Mouse (Mus musculus) liver, adult (tissue): Measurements from ENCODE around the gene Col2a1.

Source experiments
- GATA4 ChIP-seq: IDR thresholded peaks from 2 replicates; pipeline ENCODE4 v1.6.1; 2014; ENCODE audit warnings: mild to moderate bottlenecking, low read length; ENCODE audit not compliant: insufficient replicate concordance

Col2a1 gene

DNA sequence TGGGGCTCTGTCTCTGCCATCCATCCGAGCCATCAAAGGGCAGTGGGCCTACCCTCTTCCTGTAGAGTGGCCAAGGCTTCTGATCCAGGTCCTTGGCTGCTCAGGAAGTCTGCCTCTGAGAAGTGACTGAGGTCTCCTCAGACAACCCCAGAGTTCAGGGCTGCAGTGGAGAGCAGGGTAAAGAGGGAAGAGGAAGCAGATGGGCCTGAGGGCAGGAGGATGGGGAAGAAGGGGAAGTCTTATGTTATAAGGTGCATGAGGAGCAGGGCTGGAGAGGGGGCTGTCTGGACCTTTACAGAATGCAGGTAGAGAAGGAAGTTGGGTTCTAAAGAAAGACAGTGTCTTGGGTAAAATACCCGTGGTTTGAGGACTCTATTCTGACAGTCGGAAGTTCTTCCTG is 54.8 kb downstream of the Col2a1 start:
- no peak for TF ChIP-seq GATA4

DNA sequence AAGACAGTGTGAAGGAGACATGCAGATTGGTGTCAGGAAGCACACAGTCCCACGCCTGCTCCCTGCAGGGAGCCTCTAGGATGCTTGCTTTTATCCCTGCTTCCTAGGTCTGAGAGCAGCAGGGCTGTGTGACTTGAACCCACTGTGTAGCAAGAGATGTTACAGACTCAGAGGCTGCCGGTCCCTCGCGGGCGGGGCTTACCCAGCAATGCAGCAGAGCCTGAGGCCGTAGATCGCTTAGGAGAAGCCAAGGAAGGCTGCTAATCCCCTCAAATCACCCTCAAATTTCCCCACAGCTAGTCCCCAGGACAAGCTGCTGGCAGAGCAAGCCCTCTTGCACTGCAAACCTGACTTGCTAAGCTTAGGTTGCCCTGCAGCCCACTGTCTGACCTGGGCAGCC is 55.8 kb downstream of the Col2a1 start:
- no peak for TF ChIP-seq GATA4

DNA sequence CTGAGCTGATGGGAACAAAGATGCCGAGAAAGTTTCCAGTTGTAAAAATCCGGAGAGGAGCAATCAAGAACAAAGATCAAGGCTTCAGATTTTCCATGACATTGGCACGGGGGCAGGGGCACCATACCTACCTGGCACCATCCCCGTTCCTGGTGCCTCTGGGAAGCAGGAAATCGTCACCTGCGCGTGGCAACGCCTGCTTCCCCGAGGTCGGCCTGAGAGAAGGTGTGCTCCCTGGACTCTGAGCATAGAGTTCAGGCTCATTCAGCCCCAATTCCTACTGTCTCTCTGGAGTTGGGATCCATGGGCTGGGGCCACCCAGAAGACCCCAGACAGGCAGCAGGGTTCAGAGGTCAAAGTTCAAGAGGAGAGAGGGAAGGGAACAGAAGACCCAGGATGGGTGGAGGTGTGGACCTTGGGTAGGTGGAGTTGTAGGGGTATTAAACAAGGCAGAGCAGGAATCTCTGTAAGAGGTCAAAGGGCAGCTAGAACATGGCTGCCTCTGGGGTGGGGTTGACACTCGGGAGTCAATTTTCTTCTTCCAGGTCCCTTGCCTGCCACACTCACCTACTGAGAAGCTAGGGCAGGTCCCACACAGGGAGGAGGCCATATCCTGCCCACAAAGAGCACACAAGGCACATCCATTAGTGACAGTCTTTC is 58.7 kb downstream of the Col2a1 start:
- no peak for TF ChIP-seq GATA4

DNA sequence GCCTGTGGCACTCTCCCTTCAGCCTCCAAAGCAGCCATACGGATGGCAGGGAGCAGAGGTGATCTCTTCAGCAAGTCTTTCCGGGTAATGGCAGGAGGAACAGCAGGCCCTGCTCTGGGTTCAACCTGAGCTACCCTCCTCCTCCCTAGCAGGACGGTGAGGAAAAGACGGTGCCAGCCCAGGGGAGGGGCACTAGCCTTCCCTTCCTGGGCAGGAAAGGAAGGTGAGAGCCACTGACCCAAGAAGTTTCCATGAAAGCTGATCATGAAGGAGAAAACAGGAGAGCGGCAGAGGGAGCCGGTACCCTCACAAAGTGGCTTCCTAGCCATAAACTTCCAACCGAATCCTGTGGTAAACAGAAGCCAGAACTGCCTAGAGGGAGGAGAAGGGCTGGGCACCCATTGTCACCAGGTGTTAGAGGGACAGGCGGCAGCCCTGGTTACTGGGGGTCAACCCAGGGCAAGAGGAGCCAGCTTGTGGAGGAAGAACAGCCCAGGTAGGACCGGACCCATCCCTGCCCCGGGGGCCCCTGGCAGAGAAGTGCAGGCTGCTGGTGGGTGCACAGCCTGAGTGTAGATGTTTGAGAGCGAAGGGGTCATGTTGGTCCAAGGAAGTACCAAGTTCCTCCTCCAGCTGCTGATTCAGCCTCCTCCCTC is 59.4 kb downstream of the Col2a1 start:
- no peak for TF ChIP-seq GATA4

DNA sequence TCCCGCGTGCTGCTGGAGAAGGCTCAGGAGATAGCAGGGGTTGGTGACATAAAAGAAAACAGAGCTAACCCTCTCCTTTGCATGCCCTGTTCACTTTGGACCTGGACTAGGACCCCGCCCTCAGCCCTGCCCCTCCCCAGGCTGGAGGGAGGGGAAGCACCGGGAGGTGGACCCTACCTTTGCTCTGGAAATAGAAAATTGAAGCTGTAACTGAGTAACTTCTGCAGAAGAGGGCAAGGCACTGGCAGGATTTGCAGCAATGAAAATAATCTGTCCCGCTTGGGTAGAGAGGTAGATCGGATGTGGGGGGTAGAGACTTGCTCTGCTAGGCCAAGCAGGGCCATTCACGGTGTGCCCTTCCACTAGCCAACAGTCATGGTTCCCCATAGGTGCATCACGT is 61.1 kb downstream of the Col2a1 start:
- no peak for TF ChIP-seq GATA4

DNA sequence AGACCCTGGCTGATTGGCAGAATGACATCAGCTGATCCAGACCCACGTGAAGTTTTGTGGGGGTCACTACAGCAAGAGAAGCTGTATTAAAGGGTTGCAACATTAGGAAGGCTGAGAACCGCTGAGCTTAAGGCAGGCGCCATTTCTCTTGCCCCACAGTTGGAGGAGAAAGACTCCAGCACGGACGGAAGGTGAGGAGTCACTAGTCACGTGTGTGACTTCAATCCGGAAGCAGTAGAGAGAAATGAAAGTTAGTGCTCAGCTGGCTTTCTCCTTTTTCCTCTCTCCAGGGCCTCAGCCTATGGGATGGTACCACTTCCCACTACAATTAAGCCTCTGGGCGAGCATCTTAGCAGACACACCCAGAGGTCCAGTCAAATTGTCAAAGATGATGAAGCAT is 62.0 kb downstream of the Col2a1 start:
- TF ChIP-seq GATA4, result no peak

DNA sequence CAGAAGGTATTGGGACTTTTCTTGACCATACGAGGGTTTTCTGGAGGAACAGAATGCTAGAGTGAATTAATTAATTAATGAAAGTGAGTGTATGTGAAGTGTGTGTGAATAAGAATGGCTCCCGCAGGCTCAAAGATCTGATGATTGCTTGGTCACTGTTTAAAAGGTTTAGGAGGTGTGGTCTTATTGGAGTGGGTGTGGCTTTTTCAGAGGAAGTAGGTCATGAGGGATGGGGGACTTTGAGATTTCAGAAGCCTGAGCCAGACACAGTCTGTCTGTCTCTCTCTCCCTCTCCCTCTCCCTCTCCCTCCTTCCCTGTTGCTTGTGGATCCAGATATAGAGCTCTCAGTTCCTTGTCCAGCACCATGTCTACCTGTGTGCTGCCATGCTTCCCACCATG is 63.2 kb downstream of the Col2a1 start:
- no peak for TF ChIP-seq GATA4

DNA sequence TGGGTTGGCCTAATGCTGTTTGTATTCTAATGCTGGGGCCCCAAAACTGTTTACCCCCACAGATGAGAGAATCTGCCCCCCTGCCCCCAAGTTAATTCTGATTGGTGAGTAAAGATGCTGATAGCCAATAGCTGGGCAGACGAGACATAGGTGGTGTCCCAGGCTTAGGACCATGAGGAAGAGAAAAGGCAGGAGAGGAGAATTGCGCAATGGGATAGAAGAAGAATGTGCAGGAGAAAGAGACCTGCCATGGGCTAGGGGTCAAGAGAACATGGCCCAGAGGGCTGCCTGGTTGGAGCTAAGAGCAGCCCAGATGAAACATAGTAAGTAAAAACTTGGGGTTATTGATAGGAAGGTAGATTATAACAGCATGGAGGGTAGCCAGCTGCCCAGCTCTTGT is 64.4 kb downstream of the Col2a1 start:
- no peak for TF ChIP-seq GATA4

DNA sequence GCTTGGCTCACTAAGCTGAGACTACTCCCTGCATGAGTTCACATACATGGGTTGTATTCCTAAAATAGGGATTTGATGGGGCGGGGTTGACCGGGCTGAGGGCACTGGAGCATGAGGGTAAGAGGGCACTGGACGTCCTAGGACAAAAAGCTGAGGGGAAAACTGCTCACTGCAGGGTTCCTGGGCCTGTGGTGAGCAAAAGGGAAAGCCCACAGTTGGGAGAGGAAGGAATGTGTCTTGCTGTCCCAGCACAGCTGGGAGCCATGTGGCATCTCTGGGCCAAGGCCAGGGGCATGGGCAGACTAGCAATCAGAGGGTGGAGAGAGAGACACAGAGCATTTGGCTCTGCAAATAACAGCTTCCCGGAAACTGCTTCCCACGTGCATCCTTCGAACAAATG is 65.9 kb downstream of the Col2a1 start:
- TF ChIP-seq GATA4, result no peak

DNA sequence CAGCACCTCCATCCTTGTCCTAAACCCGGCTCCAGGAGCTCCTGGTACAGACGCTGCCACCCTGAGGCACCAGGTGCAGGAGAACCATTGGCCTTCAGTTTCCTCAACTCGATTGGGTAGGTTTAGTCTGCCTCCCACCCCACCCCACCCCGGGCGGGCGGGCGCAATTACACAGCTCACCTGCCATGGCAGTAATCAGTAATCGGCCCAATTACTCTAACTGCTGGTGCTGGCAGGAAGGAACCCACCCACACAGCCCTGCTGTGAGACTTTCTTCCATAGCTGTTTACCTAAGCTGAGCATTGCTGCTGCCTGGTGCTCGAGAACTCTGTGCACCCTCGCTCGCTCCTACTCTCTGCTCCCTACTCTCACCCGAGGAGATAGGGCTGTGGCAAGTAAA is 72.1 kb downstream of the Col2a1 start:
- TF ChIP-seq GATA4, result no peak

DNA sequence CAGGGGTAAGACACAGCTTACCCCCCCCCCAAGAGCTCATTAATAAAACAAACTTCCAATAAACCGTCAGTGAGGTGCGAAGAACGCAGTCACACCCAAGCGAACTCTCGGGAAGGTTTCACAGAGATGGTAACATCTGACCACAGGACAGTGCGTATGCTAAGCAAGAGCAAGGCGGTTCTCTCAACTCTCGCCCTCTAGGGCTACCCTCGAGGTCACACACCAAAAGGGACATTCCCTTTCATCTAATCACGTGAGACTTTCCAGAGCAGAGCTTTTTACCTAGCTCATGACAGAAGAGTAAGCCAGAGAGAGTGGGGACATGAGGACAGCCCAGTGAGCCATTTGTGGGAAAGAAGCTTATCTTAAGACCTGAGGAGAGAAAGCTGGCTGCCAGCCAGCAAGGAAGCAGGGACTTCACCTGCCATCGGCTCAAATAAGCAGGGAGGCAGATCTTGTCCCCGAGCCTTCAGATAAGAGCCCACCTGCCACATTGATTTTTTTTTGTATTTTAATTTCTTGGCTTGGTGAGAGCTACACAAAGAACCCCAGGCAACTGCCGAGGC is 75.2 kb downstream of the Col2a1 start:
- TF ChIP-seq GATA4, result no peak

DNA sequence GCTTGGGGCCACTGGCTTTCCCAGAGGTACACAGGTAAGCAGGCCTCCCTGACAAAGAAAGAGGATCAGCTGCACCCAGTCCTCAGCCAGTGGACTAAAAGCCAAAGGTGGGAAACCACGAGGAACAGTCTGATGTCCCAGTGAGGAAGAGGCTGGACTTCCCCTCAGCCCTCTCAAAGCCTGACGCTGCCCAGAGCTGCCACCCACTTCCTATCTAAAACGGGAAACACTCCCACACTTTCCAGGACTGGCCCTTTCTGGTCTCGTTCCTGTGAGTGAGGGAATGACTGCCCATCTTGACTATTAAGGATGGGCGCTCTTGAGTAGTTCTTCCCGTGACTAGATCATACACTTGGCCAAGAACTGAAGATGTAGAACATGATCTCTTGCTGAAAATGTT is 76.7 kb downstream of the Col2a1 start:
- TF ChIP-seq GATA4, result no peak

DNA sequence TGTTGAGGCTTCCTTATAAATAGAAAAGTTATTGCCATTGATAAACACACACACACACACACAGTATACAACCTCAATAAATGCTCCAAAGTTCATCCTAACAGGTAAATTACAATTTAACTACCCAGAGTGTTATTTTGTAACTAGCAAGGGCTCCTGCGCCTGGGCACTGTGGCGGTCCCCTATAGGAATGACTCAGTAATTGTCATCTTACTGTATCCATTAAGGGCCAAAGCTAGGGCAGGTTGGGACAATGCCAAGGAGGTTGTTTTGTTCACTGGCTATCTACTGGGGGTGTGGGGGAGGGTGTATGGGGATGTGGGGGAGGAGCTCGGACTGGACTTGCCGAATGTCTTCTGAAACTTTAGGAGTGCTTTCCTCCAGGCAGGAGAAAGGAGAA is 77.5 kb downstream of the Col2a1 start:
- TF ChIP-seq GATA4, result no peak
